Mouse (Mus musculus) megakaryocyte, embryonic 14.5 days (primary cell): ENCODE data around the gene Gja1.

Source experiments
- FLI1 ChIP-seq: IDR thresholded peaks from 2 replicates; pipeline ENCODE4 v1.6.1; 2012; ENCODE audit warnings: low read length, inconsistent platforms, mixed read lengths
- GATA1 ChIP-seq: IDR thresholded peaks from 3 replicates; pipeline ENCODE4 v1.6.1; 2012; ENCODE audit warnings: mixed read lengths, low read length, inconsistent platforms, borderline replicate concordance

DNA sequence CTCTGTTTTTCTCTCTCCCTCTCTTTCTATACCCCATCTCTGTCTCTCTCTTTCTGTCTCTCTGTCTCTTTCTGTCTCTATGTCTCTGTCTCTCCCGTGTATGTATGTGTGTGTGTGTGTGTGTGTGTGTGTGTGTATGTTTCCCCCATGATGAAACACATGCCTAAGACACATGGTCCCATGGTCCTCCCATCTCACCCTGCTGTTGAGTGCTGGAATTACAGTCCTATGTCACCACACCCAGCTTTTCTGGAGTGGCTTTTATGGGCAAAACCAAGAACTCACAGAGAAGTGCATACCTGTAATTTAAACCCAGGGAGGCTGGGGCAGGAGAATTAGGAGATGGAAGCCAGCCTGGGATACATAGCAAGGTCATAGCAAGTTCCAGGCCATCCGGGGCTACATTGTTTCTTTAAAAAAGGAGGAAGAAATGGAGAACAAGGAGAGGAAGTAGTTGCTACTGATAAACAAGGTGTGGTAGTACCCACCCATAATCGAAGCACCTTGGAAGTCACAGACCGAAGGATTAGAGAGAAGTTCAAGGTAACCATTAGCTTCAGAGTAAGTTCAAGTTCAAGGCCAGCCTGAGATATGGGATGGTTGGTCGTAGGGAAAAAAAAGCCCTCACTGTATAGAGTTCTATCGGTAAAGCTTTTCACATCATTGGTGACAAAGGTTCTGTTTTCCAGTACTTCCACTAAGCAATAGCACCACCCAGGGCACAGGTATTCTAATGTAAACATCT lies 29.4 kb downstream of the Gja1 start:
- TF ChIP-seq GATA1 = no peak
- no peak for TF ChIP-seq FLI1
